Mouse (Mus musculus): ENCODE results near the gene Btn1a1. TPM values are rescaled to one million over a fixed set of nuclear protein-coding genes. Genes with fewer than 3 reads are reported as not detected.
A peak's percentile ranks its signal among the peaks of the same experiment; 100 is the strongest.

Gene Btn1a1
- 0.11 and 0.62 TPM in 2 replicates for total RNA-seq (2012; rRNA removed)

DNA sequence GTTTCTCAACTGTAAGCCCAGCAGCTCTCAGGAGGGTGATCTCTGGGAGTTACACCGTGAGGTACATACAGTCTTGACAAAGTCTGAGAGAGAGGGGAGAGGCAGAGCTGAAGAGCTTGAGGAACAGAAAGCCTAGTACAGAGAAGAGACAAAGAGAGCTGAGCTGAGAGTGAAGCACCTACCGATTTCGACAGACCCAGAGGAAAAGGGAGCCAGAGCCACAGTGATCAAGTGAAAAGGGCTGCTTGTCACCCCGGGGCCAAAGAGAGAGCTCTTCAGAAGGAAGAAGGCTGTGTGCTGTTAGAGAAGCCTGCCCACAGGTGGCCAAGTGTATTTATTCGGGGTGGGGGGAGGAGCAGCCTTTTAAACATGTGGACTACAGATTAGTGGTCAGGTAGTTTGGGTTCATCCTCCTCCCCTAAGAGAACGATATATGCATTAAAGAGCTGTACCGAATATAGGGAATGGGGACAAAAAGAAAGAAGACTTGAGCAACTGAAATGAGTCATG lies at the start of gene Btn1a1:
Btn1a1 (minus strand) TSS at position 302 of the 510 bp plus-strand sequence.
- TF ChIP-seq ZNF384 (IDR thresholded peaks at IDR 0.05; ENCODE audit: low read depth, low read length) (no peak), HCFC1 (IDR thresholded peaks at IDR 0.05; ENCODE audit: borderline replicate concordance, insufficient read depth, low read length) (no peak), CHD2 (IDR thresholded peaks at IDR 0.05; ENCODE audit: low read depth, low read length) (no peak), ZC3H11A (IDR thresholded peaks at IDR 0.05; ENCODE audit: borderline replicate concordance, low read depth, low read length) (no peak), MAFK (IDR thresholded peaks at IDR 0.05; ENCODE audit: insufficient read depth, low read depth, low read length) (no peak)
- Histone ChIP-seq H3K9ac (ENCODE audit: insufficient read depth, low read depth, low read length, poor library complexity, severe bottlenecking) (no peak within 1 kb of the TSS; the same call in 1 of the 2 replicates), H3K4me1 (ENCODE audit: control insufficient read depth in 2 of 2, insufficient read depth in 2 of 2, low read length in 2 of 2, poor library complexity in 1 of 2) (peaks cover 2 to 7% of the 10 kb centered on the region in 2 experiments; a peak in 3 of 4 replicates), H3K9me3 (ENCODE audit: control insufficient read depth, insufficient read depth, low read depth, low read length) (no peaks in the 10 kb centered on the region), H3K36me3 (ENCODE audit: control insufficient read depth, insufficient read depth, low read length, poor library complexity, severe bottlenecking) (no peaks in the 10 kb centered on the region), H3K27ac (ENCODE audit: insufficient read depth, low read depth, low read length, poor library complexity, severe bottlenecking) (no peak within 1 kb of the TSS), H3K4me3 (ENCODE audit: insufficient read depth in 1 of 2, low read depth in 1 of 2, low read length in 2 of 2, poor library complexity in 1 of 2, severe bottlenecking in 1 of 2) (peak within 1 kb of the TSS; percentile 40 to 49; a peak in 3 of 4 replicates)
- no peak for DNase-seq (ENCODE audit: low read depth, low spot score)
- in situ Hi-C loops (cut with MboI; ENCODE audit: low sequenced_read_pairs in 2 of 2, unreplicated experiment in 2 of 2), result no loop called here

DNA sequence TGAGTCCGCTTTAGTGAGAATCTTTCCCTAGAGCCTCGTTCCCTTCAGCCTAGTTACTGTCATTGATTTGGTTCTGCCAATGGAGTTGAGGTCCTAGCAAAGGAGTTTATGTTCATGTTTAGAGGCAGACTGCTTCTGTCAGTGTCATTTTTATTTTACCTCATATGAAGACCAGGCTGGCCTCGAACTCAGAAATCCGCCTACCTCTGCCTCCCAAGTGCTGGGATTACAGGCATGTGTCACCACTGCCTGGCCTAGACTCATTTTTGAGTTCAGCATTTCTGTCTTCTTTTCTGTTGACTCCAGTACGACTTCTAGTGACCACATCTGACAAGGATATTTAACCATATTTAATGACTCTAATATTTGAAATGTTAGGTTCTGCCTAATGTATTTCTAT lies 49.6 kb upstream of the Btn1a1 start:
- Histone ChIP-seq H3K9ac (ENCODE audit: insufficient read depth, low read depth, low read length, poor library complexity, severe bottlenecking) (no peak overlapping the region), H3K9me3 (ENCODE audit: control insufficient read depth, insufficient read depth, low read depth, low read length) (no peaks in the 10 kb centered on the region), H3K36me3 (ENCODE audit: control insufficient read depth, insufficient read depth, low read length, poor library complexity, severe bottlenecking) (no peaks in the 10 kb centered on the region), H3K4me1 (ENCODE audit: control insufficient read depth in 2 of 2, insufficient read depth in 2 of 2, low read length in 2 of 2, poor library complexity in 1 of 2) (peaks cover 5 to 13% of the 10 kb centered on the region in 2 experiments; a peak in 2 of 4 replicates), H3K4me3 (ENCODE audit: insufficient read depth in 1 of 2, low read depth in 1 of 2, low read length in 2 of 2, poor library complexity in 1 of 2, severe bottlenecking in 1 of 2) (no peak overlapping the region), H3K27ac (ENCODE audit: insufficient read depth, low read depth, low read length, poor library complexity, severe bottlenecking) (no peak overlapping the region)
- no peak for DNase-seq (ENCODE audit: low read depth, low spot score)
- in situ Hi-C loops (cut with MboI; ENCODE audit: low sequenced_read_pairs in 2 of 2, unreplicated experiment in 2 of 2), result loop anchor here (5.0 to 25.0 kb wide), 3 partner anchors 83 to 203 kb away; no protein-coding TSS in a partner anchor
- TF ChIP-seq ZNF384 (IDR thresholded peaks at IDR 0.05; ENCODE audit: low read depth, low read length) (no peak), HCFC1 (IDR thresholded peaks at IDR 0.05; ENCODE audit: borderline replicate concordance, insufficient read depth, low read length) (no peak), MAFK (IDR thresholded peaks at IDR 0.05; ENCODE audit: insufficient read depth, low read depth, low read length) (no peak), CHD2 (IDR thresholded peaks at IDR 0.05; ENCODE audit: low read depth, low read length) (no peak), ZC3H11A (IDR thresholded peaks at IDR 0.05; ENCODE audit: borderline replicate concordance, low read depth, low read length) (no peak)

DNA sequence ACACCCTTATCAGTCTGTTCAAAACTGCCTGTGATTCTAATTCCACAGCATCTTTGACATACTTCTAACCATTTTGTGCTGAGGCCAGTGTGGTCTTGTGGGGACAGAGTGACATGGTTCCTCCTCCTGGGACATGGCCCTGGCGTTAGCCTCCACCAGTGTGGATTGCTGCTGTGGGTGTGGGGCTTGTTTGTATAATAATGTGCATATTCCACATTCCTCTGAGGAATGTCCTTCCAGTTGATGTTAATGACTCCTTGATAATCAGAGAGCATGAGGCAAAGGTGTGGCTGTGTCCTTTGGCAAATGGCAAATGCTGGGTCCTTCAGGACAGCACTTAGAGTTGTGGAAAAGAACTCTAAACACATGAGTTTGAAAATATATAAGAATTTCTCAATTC lies 47.8 kb upstream of the Btn1a1 start:
- Histone ChIP-seq H3K4me1 (ENCODE audit: control insufficient read depth in 2 of 2, insufficient read depth in 2 of 2, low read length in 2 of 2, poor library complexity in 1 of 2) (peaks cover 5 to 13% of the 10 kb centered on the region in 2 experiments; a peak in 2 of 4 replicates), H3K27ac (ENCODE audit: insufficient read depth, low read depth, low read length, poor library complexity, severe bottlenecking) (no peak overlapping the region), H3K4me3 (ENCODE audit: insufficient read depth in 1 of 2, low read depth in 1 of 2, low read length in 2 of 2, poor library complexity in 1 of 2, severe bottlenecking in 1 of 2) (no peak overlapping the region), H3K36me3 (ENCODE audit: control insufficient read depth, insufficient read depth, low read length, poor library complexity, severe bottlenecking) (no peaks in the 10 kb centered on the region), H3K9me3 (ENCODE audit: control insufficient read depth, insufficient read depth, low read depth, low read length) (no peaks in the 10 kb centered on the region), H3K9ac (ENCODE audit: insufficient read depth, low read depth, low read length, poor library complexity, severe bottlenecking) (no peak overlapping the region)
- no peak for DNase-seq (ENCODE audit: low read depth, low spot score)
- TF ChIP-seq CHD2 (IDR thresholded peaks at IDR 0.05; ENCODE audit: low read depth, low read length), result no peak
- TF ChIP-seq ZNF384 (IDR thresholded peaks at IDR 0.05; ENCODE audit: low read depth, low read length), result no peak
- TF ChIP-seq HCFC1 (IDR thresholded peaks at IDR 0.05; ENCODE audit: borderline replicate concordance, insufficient read depth, low read length), result no peak
- TF ChIP-seq MAFK (IDR thresholded peaks at IDR 0.05; ENCODE audit: insufficient read depth, low read depth, low read length), result no peak
- TF ChIP-seq ZC3H11A (IDR thresholded peaks at IDR 0.05; ENCODE audit: borderline replicate concordance, low read depth, low read length), result no peak
- in situ Hi-C loops (cut with MboI; ENCODE audit: low sequenced_read_pairs in 2 of 2, unreplicated experiment in 2 of 2), result loop anchor here (25.0 kb wide), 1 partner anchor 201 kb away; no protein-coding TSS in a partner anchor

- in situ Hi-C loops (cut with MboI; ENCODE audit: low sequenced_read_pairs in 2 of 2, unreplicated experiment in 2 of 2), result loop anchor here (25.0 kb wide), 1 partner anchor 198 kb away; no protein-coding TSS in a partner anchor
These were observed 44.4 kb upstream of the Btn1a1 start for GRCm38 (mm10) chr13:23510127-23510526.

More at GRCm38 (mm10) chr13:23510127-23510526, 44.4 kb upstream of the Btn1a1 start:
- peaks cover 9 to 11% of the 10 kb centered on the region in 2 experiments; a peak in 2 of 4 replicates for H3K4me1 ChIP-seq (ENCODE audit: control insufficient read depth in 2 of 2, insufficient read depth in 2 of 2, low read length in 2 of 2, poor library complexity in 1 of 2)
- no peak overlapping the region for H3K4me3 ChIP-seq (ENCODE audit: insufficient read depth in 1 of 2, low read depth in 1 of 2, low read length in 2 of 2, poor library complexity in 1 of 2, severe bottlenecking in 1 of 2)
- no peaks in the 10 kb centered on the region for H3K36me3 ChIP-seq (ENCODE audit: control insufficient read depth, insufficient read depth, low read length, poor library complexity, severe bottlenecking)
- no peaks in the 10 kb centered on the region for H3K9me3 ChIP-seq (ENCODE audit: control insufficient read depth, insufficient read depth, low read depth, low read length)
- no peak for DNase-seq (ENCODE audit: low read depth, low spot score)
- H3K27ac ChIP-seq (ENCODE audit: insufficient read depth, low read depth, low read length, poor library complexity, severe bottlenecking), result no peak overlapping the region
- TF ChIP-seq CHD2 (IDR thresholded peaks at IDR 0.05; ENCODE audit: low read depth, low read length) (no peak), MAFK (IDR thresholded peaks at IDR 0.05; ENCODE audit: insufficient read depth, low read depth, low read length) (no peak), ZC3H11A (IDR thresholded peaks at IDR 0.05; ENCODE audit: borderline replicate concordance, low read depth, low read length) (no peak), HCFC1 (IDR thresholded peaks at IDR 0.05; ENCODE audit: borderline replicate concordance, insufficient read depth, low read length) (no peak), ZNF384 (IDR thresholded peaks at IDR 0.05; ENCODE audit: low read depth, low read length) (no peak)
- no peak overlapping the region for H3K9ac ChIP-seq (ENCODE audit: insufficient read depth, low read depth, low read length, poor library complexity, severe bottlenecking)
